Mouse (Mus musculus) heart, adult 18-20 months (tissue): ENCODE data around the gene Gm21985. TPM values are rescaled to one million over a fixed set of nuclear protein-coding genes. Genes with fewer than 3 reads are reported as not detected.
"Not testable (repeated sequence)": the region's sequence is repeated elsewhere in the genome, so short reads cannot be mapped to it uniquely, and the experiment has no call there.

ENCODE experiments used
- DNase-seq, 2 experiments: peaks; one replicate each; pipeline ENCODE4 v3.0.0; 2021 to 2022; ENCODE audit warnings: mixed read lengths in 1 of 2
- total RNA-seq, 2 experiments: library from RNA; stranded (reverse); gene quantifications; 2 replicates each; pipeline ENCODE4 v1.2.3; 2021

Gene Gm21985
- total RNA-seq, 2 experiments from 2014 or later, result 1.1 to 1.4 TPM

DNA sequence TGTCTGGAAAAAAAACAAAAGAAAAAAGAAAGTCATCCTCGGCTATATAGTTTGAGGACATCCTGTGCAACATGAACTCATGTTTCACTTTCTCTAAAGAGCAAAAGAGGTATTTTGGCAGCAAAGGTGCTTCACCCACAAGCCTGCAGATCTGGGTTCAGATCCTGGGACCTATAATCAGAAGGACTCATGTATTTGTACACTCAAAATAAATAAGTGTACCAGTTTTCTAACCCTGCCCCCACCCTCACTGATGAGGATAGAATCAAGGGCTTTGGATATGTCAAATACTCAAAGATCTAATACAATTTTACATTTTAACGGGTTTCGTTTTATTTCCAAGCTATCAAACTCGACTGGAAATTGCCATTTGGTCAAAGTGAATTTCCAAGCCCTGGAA, 1.8 kb upstream of the Gm21985 start:
- DNase-seq, result no peak

DNA sequence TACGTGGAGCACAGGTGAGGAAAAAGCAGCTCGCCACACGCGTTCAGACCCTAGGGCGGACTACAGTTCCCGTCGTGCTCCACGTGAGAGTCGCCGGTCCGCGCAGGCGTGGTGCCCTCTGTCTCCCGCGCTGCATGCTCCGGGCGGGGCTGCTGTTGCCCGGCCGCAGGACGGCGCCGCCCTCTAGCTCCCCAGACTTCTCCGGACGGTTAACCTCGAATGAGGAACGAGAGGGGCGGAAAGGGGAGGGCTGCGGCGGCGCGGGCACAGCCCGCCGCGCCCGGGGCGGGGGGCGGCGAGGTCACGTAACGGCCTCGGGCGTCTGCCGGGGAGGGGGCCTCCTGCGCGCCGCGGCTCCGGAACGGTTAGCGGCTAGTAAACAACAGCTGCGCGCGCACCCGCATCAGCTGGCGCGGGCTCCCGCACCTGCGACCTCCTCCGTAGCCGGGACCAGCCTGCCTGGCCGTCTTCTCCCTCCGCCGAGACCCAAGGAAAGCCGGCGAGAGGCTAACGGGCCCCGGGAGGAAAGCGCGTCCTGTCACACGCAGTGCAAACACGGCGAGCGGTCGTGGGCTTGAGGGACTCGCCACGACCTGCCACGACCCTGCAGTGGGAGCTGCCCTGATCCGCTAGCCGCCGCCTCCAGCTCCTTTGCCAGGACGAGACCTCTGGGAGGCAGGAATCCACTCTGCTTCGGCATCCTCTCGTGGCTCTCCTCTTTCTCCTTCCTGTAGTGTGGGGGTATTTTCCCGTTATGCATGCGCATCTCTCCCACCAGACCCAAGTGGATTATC, 469 bp upstream of the Gm21985 start, which contains the start of gene Slc12a6:
TSS of gene Slc12a6 (plus strand) at position 378 of the 794 bp plus-strand sequence.
- peak; percentile 92 to 96 for DNase-seq

GRCm38 (mm10) chr2:112266780-112267179, 666 bp downstream of the Gm21985 start:
- DNase-seq, result peak; percentile 51 to 69

GRCm38 (mm10) chr2:112267547-112268269, 1.6 kb downstream of the Gm21985 start:
- peak in 1 of 2 experiments; percentile 38 for DNase-seq

GRCm38 (mm10) chr2:112270011-112270410, 3.9 kb downstream of the Gm21985 start:
- DNase-seq, result peak; percentile 38 to 55

GRCm38 (mm10) chr2:112272909-112273308, 6.8 kb downstream of the Gm21985 start:
- no peak for DNase-seq

GRCm38 (mm10) chr2:112273474-112273873, 7.4 kb downstream of the Gm21985 start:
- no peak for DNase-seq

GRCm38 (mm10) chr2:112276870-112277269, 10.8 kb downstream of the Gm21985 start:
- no peak for DNase-seq

DNA sequence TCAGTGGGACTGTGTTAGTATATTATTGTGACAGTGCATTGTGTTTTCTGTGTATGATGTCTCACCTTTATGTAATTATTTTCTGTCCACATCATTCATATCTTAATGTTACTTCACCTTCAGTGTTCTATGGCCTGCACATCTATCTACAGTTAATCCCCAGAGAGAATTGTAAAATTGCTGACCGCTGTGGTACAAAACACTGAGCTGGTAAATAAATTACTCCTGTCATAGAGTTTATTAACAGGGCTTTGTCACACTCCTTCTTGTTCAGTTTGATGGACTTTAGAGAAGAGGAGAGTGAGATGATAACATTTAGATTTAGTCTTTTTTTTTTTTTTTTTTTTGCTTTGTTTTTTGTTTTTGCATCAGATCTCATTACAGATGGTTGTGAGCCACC, 16.7 kb downstream of the Gm21985 start:
- DNase-seq, result no peak

- peak; percentile 82 to 86 for DNase-seq
Observed at GRCm38 (mm10) chr2:112284363-112285030, 18.4 kb downstream of the Gm21985 start.

DNA sequence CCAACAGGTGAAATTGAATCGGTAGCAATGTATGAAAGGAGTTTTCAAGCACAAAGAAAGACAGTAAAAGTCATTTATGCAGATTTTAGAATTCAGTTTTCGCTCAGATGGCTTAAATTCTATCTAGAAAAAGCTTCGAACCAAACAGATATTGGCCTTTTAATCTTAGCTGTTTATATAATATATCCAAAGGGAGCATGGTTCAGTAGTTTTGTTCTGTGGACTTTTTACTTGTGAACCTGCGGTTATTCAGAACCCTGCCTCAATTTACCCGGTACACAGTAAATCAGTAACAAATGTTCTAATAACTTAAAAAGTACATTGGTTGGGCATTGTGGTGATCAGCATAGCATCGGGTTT, 18.9 kb downstream of the Gm21985 start:
- DNase-seq, result no peak

DNA sequence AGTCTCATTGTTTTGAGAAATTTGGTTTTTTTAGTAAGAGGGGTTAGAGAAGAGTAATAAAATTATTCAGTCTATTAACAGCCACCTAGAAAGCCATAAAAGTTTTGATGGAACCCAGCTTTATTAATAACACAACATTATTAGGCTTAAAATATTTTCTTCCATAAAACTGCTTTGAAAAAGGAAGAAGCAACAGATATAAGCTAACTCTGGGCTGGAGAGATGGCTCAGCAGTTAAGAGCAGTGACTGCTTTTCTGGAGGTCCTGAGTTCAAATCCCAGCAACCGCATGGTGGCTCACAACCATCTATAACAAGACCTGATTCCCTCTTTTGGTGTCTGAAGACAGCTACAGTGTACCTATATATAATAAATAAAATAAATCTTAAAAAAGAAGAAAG, 19.9 kb downstream of the Gm21985 start:
- not testable (repeated sequence) for DNase-seq

GRCm38 (mm10) chr2:112287059-112287458, 20.9 kb downstream of the Gm21985 start:
- no peak for DNase-seq

GRCm38 (mm10) chr2:112289507-112289906, 23.4 kb downstream of the Gm21985 start:
- no peak for DNase-seq

DNA sequence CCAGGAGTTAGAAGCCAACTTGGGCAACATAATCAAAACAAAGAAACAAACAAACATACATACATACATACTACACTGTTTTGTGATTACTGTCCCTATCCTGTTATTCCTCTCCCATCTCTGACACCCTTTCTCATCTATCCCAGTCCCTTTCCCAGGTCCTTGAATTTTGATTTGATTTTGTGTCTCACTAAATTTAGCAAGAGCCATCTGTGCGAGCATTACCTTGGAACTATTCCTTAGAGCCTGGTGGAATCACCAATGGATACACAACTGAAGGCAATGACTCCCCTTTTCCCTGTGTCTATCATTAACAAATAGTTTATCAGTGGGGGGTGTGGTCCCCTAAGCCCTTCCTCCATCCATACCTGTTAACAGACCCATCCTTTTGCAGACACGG, 26.7 kb downstream of the Gm21985 start:
- DNase-seq, result no peak

- peak in 1 of 2 experiments; percentile 22 for DNase-seq
Observed at GRCm38 (mm10) chr2:112296211-112296610, 30.1 kb downstream of the Gm21985 start.

DNA sequence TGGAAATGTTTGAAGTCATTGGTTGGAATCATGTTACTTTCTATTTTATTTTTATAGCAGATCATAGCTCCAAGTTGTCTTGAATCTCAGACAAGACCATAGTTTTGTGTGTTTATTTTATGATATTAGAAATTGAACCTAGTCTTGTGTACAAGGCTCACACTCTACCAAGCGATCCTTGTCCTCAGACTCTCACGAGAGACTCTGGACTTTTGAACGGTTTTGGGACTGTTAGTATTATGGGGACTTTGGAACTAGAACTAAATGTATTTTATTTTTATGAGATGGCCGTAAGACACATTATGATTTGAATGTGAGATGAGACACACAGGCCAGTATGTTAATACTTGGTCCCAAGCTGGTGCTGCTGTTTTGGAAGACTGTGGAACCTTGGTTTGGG, 32.1 kb downstream of the Gm21985 start:
- DNase-seq, result no peak

DNA sequence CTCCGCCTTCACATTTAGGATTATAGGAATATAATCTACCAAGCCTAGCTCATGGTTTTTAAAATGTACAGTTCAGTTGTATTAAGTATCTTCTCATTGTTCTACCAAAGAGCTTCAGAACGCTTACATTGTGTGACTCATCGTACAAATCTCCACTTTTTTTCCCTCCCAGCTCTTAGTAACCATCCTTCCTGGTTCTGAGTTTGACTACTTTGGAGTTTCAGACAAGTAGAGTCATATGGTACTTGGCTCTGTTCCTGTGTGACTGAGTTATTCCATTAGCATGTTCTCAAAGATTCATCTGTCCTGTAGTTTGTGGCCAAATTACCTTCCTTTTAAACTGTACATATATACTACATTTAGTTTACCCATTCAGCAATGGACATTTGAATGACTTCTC, 42.6 kb downstream of the Gm21985 start:
- no peak for DNase-seq

GRCm38 (mm10) chr2:112309161-112309600, 43.1 kb downstream of the Gm21985 start:
- peak; percentile 25 to 33 for DNase-seq

- no peak for DNase-seq
Observed at GRCm38 (mm10) chr2:112315638-112316037, 49.5 kb downstream of the Gm21985 start.

GRCm38 (mm10) chr2:112318227-112318626, 52.1 kb downstream of the Gm21985 start:
- DNase-seq, result no peak

DNA sequence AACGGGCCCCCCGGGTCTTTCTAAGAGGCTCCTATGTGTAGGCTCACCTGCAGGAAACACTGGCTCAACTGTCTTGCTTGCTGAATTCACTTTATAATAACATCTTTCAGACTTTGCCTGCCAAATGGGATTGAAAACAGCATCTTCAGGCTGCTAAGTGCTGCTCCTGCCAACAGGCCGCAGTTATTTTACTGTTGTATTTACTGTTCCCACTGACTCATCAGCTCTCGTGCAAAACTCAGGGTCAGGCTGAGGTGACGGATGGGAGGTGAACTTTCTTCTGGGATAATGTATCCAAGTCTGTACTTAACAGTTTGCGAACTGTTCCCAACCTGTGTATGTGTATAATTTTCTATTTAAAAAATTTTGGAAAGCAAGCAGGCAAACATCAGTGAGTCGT, 52.8 kb downstream of the Gm21985 start:
- peak in 1 of 2 experiments; percentile 19 for DNase-seq
